Mouse (Mus musculus) cortical plate, adult 2 months (tissue): ENCODE data around the gene Efcab12. TPM values are rescaled to one million over a fixed set of nuclear protein-coding genes. Genes with fewer than 3 reads are reported as not detected.

Experiments
- H3K27ac ChIP-seq: fragments of 200-500 bp; 2 replicates; pipeline ENCODE4 v1.5.1; 2012; ENCODE audit warnings: low read length, control low read depth, inconsistent platforms; ENCODE audit not compliant: insufficient read depth
- H3K4me1 ChIP-seq: fragments of 200-500 bp; 2 replicates; pipeline ENCODE4 v1.6.1; 2011; ENCODE audit warnings: low read length; ENCODE audit not compliant: control insufficient read depth, insufficient read depth
- H3K4me3 ChIP-seq: fragments of 200-500 bp; 2 replicates; pipeline ENCODE4 v1.5.1; 2011; ENCODE audit warnings: mild to moderate bottlenecking, low read length, control low read depth; ENCODE audit not compliant: insufficient read depth
- CTCF ChIP-seq: fragments of 200-500 bp; IDR thresholded peaks from 2 replicates; pipeline ENCODE4 v1.5.1; 2011; ENCODE audit warnings: mild to moderate bottlenecking, control low read depth, low read length; ENCODE audit not compliant: insufficient read depth; ENCODE audit errors: extremely low read depth
- POLR2A ChIP-seq: fragments of 200-500 bp; IDR thresholded peaks from 2 replicates; pipeline ENCODE4 v1.6.1; 2011; ENCODE audit warnings: mild to moderate bottlenecking, low read length, control low read depth; ENCODE audit not compliant: insufficient read depth; ENCODE audit errors: extremely low read depth
- polyA plus RNA-seq: library from polyadenylated mRNA; depleted of rRNA; stranded (reverse); fragments of >200 nt; gene quantifications from 2 replicates; pipeline ENCODE4 v1.2.3, GENCODE M21; 2012

Efcab12 gene
- polyA plus RNA-seq, 1 experiment, result 7.1 TPM

- TF ChIP-seq CTCF (no peak), POLR2A (no peak)
- no peak overlapping the region for H3K4me3 ChIP-seq
- peaks cover 3% of the 10 kb centered on the region; the same call in 1 of the 2 replicates for H3K4me1 ChIP-seq
Measured at GRCm38 (mm10) chr6:115801811-115802210, 36.4 kb downstream of the Efcab12 start.

DNA sequence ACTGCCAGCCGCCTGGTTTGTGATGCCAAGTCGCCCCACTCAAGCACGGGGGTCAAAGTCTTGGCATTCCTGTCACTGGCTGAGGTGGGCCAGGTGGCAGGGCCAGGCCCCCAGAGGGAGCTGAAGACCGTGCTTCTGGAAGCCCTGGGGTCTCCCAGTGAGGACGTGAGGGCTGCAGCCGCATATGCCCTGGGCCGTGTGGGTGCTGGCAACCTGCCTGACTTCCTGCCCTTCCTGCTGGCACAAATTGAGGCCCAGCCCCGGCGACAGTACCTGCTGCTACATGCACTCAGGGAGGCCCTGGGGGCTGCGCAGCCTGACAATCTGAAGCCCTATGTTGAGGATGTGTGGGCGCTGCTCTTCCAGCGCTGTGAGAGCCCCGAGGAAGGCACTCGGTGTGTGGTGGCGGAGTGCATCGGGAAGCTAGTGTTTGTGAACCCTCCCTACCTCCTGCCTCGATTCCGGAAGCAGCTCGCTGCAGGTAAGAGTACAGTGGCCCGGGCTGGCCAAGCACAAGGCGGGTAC lies 45.5 kb downstream of the Efcab12 start:
- H3K4me1 ChIP-seq, result no peaks in the 10 kb centered on the region
- H3K27ac ChIP-seq, result no peak overlapping the region
- H3K4me3 ChIP-seq, result no peak overlapping the region
- no peak for TF ChIP-seq CTCF
- TF ChIP-seq POLR2A, result no peak

More at GRCm38 (mm10) chr6:115801811-115802210, 36.4 kb downstream of the Efcab12 start:
- H3K27ac ChIP-seq, result no peak overlapping the region

- H3K4me3 ChIP-seq, result no peak overlapping the region
- H3K4me1 ChIP-seq, result no peaks in the 10 kb centered on the region
- no peak overlapping the region for H3K27ac ChIP-seq
- TF ChIP-seq CTCF, result no peak
- no peak for TF ChIP-seq POLR2A
Measured at GRCm38 (mm10) chr6:115791842-115792686, 46.1 kb downstream of the Efcab12 start.

DNA sequence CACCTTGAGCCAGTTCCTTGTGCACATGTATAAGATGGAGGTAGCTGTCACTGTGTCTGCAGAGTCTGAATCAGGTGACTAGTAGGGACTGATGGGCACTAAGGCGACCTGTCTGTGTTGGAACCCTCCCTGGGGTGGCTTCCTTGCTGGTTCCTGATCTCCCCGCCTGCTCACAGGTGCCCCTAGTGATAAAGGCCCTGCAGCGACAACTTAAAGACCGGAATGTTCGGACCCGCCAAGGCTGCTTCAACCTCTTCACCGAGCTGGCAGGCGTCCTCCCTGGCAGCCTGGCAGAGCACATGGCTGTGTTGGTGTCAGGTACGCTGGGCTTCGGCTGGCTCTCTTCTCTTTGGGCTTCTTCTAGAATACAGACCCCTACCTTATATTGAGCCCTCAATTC lies 47.2 kb downstream of the Efcab12 start:
- no peak overlapping the region for H3K27ac ChIP-seq
- no peak overlapping the region for H3K4me3 ChIP-seq
- H3K4me1 ChIP-seq, result no peaks in the 10 kb centered on the region
- TF ChIP-seq POLR2A (no peak), CTCF (no peak)

- H3K27ac ChIP-seq, result no peak overlapping the region
- TF ChIP-seq POLR2A, result no peak
- no peak for TF ChIP-seq CTCF
- no peak overlapping the region for H3K4me3 ChIP-seq
- no peaks in the 10 kb centered on the region for H3K4me1 ChIP-seq
Measured at GRCm38 (mm10) chr6:115782781-115783180, 55.4 kb downstream of the Efcab12 start.

DNA sequence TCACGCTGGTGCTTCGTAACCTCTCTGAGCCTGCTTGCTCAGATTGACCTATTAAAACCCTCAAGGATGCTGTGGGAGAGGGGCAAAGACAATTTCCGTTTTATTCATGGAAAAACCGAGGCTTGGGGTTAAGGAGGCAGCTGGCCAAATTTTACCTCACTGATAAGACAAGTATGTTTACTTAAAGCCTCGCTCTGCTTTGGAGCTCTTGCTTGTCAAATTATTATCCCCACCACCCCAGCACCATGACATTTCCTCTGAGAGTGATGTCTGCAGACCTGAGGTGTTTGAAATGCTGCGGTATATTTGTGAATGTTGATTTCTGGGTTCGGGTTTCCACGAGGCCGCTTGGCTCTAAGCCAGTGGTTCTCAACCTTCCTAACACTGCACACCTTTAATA lies 61.8 kb downstream of the Efcab12 start:
- Histone ChIP-seq H3K4me1 (peaks cover 4% of the 10 kb centered on the region), H3K27ac (no peak overlapping the region), H3K4me3 (no peak overlapping the region)
- TF ChIP-seq CTCF, result no peak
- no peak for TF ChIP-seq POLR2A

- Histone ChIP-seq H3K4me3 (no peak overlapping the region), H3K4me1 (peaks cover 4% of the 10 kb centered on the region), H3K27ac (no peak overlapping the region)
- TF ChIP-seq CTCF, result no peak
- no peak for TF ChIP-seq POLR2A
Measured at GRCm38 (mm10) chr6:115775838-115776237, 62.4 kb downstream of the Efcab12 start.

DNA sequence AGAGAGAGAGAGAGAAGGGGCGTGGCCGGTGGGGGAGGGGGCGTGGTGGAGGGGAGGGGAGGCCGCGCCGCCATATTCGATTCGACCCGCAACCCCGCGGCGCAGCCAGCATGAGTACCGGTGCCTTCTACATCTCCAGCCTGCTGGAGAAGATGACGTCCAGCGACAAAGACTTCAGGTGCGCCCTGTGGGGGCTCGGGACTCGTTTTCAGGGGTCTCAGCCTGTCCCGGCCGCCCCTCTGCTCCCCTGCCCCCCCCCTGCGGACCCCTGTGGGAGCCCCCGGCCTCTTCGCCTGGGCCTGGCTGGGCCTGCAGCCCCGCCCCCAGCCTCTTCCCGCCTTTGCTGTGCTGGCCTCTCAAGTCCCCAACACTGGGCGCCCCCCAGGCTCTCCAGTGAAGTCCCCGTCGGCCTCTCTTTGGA lies 63.7 kb downstream of the Efcab12 start, which contains the start of gene Cand2:
Cand2 (plus strand) TSS at position 38 of the 421 bp plus-strand sequence.
- H3K4me3 ChIP-seq, result peak within 1 kb of the TSS; percentile 50
- H3K27ac ChIP-seq, result no peak within 1 kb of the TSS

GRCm38 (mm10) chr6:115773966-115774413 lies 64.2 kb downstream of the Efcab12 start:
- Histone ChIP-seq H3K4me3 (peak overlapping the region; percentile 50), H3K27ac (no peak overlapping the region), H3K4me1 (peaks cover 4% of the 10 kb centered on the region)
- TF ChIP-seq POLR2A, result no peak
- no peak for TF ChIP-seq CTCF

More for the DNA sequence above, 63.7 kb downstream of the Efcab12 start, which contains the start of gene Cand2:
- no peak for TF ChIP-seq CTCF
- no peak for TF ChIP-seq POLR2A
- peaks cover 4% of the 10 kb centered on the region for H3K4me1 ChIP-seq

- no peak for TF ChIP-seq POLR2A
- peak; percentile 22; the same call in 1 of the 2 replicates for TF ChIP-seq CTCF
Measured at GRCm38 (mm10) chr6:115772604-115773003, 65.6 kb downstream of the Efcab12 start.

More at GRCm38 (mm10) chr6:115772604-115773003, 65.6 kb downstream of the Efcab12 start:
- Histone ChIP-seq H3K4me1 (peaks cover 4% of the 10 kb centered on the region), H3K27ac (no peak overlapping the region), H3K4me3 (no peak overlapping the region)
